Mouse (Mus musculus): ENCODE data around the gene Rasgrp2. TPM values are rescaled to one million over a fixed set of nuclear protein-coding genes. Genes with fewer than 3 reads are reported as not detected.

The Rasgrp2 gene
- polyA plus RNA-seq, 1 experiment from 2014 or later: 74.2 TPM

DNA sequence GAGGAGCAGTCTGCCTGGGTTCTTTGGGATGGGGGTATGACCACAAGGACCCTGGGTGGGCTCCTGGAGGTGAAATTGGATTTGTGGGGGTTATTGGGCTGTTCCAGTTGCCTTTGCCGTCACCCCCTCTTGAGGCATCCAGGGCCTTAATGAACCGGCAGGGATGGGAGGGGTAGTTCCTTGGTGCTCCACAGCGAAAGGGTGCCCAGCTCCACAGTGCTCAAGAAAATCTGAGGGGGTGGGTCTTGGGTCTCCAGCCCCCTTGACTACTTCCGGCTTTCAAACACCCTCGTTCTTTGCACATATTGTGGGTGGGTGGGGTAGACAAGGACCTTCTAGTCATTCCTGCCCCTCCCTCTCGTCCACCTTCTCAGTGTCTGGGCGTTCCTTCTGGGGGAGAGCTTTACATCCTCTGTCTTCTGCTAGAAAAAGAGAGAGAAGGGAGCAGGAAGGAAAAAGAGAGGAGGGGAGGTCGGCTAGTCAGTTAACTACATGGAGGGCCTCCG, 20.7 kb downstream of the Rasgrp2 start:
- H3K27me3 ChIP-seq (ENCODE audit: control insufficient read depth, insufficient read depth, low read length): peaks cover 34% of the 10 kb centered on the region
- H3K36me3 ChIP-seq (ENCODE audit: control insufficient read depth, insufficient read depth, low read length): no peaks in the 10 kb centered on the region

DNA sequence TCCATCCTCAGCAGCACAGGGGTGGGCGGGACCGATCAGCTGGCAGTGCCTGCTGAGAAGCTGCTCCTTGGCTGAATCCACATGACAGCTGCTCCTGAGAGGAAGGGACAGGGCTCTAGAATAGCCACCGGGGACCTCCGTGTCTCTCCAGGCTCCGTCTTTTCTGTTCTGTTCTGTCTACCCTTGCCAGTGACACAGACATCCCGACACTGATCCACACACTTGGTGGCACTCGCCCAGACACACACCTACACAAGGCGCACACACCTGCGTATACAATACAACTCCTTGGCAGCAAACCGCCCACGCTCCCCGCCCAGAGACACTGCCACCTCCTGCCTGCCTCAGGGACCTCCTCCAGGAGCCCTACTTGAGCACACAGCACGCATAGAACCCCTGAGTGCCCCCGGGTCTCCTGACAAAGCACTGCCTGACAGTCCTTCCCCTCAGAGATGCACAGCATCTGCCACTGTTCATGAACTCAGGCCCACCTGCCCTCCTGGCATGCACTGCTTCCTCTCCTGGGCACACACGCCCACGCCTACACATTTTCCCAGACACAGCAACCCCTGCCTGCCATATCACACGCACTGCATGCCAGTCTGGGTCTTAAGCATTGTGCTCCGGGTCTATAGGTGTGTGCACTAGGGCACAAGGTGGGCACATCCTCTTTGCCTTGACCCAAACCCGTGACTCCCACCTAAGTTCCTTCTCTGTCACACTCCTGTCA, 21.5 kb downstream of the Rasgrp2 start:
- Histone ChIP-seq H3K27me3 (ENCODE audit: control insufficient read depth, insufficient read depth, low read length) (peaks cover 39% of the 10 kb centered on the region), H3K4me3 (replicated peaks; ENCODE audit: low read length) (no peak overlapping the region), H3K36me3 (ENCODE audit: control insufficient read depth, insufficient read depth, low read length) (no peaks in the 10 kb centered on the region), H3K9ac (ENCODE audit: low read length) (no peak overlapping the region), H3K9me3 (replicated peaks; ENCODE audit: control insufficient read depth, low read length) (no peaks in the 10 kb centered on the region), H3K4me2 (ENCODE audit: low read depth, low read length) (no peak overlapping the region), H3K27ac (ENCODE audit: low read length) (no peak overlapping the region), H3K4me1 (ENCODE audit: control insufficient read depth, insufficient read depth, low read length) (peaks cover 7% of the 10 kb centered on the region; the same call in 1 of the 2 replicates)
- no peak for ATAC-seq (ENCODE audit: insufficient read depth, low FRiP score)
- WGBS: 50% methylated on average over 19 of the region's 19 CpGs

More for the DNA sequence above, 20.7 kb downstream of the Rasgrp2 start:
- no peak for ATAC-seq (ENCODE audit: insufficient read depth, low FRiP score)
- WGBS: 50% methylated on average over 9 of the region's 9 CpGs
- Histone ChIP-seq H3K4me2 (ENCODE audit: low read depth, low read length) (no peak overlapping the region), H3K4me3 (replicated peaks; ENCODE audit: low read length) (no peak overlapping the region), H3K27ac (ENCODE audit: low read length) (no peak overlapping the region), H3K9ac (ENCODE audit: low read length) (no peak overlapping the region), H3K9me3 (replicated peaks; ENCODE audit: control insufficient read depth, low read length) (no peaks in the 10 kb centered on the region), H3K4me1 (ENCODE audit: control insufficient read depth, insufficient read depth, low read length) (peaks cover 7% of the 10 kb centered on the region; the same call in 1 of the 2 replicates)

DNA sequence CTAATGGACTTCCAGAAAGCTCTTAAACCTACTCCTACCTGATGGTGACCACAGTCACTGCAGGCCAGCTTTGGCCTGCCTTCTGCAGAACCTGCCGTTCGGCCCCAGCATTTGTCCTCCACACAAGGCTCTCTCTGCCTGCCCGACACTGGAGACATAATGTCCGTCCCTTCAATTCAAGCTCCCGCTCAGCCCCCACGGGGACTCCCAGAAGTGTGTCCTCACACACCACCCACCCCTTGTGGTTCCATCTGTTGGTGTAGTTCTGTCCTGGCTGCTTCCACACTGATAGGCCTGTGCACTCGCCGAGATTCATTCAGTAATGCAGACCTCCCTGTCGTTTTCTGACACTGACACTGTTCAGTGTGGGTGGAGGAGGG, 22.1 kb downstream of the Rasgrp2 start:
- 72% methylated on average over 9 of the region's 9 CpGs for WGBS
- Histone ChIP-seq H3K27me3 (ENCODE audit: control insufficient read depth, insufficient read depth, low read length) (peaks cover 45% of the 10 kb centered on the region), H3K9ac (ENCODE audit: low read length) (no peak overlapping the region), H3K4me3 (replicated peaks; ENCODE audit: low read length) (no peak overlapping the region), H3K4me1 (ENCODE audit: control insufficient read depth, insufficient read depth, low read length) (peaks cover 7% of the 10 kb centered on the region; the same call in 1 of the 2 replicates), H3K27ac (ENCODE audit: low read length) (no peak overlapping the region), H3K9me3 (replicated peaks; ENCODE audit: control insufficient read depth, low read length) (no peaks in the 10 kb centered on the region), H3K36me3 (ENCODE audit: control insufficient read depth, insufficient read depth, low read length) (no peaks in the 10 kb centered on the region), H3K4me2 (ENCODE audit: low read depth, low read length) (no peak overlapping the region)
- ATAC-seq (ENCODE audit: insufficient read depth, low FRiP score): no peak

DNA sequence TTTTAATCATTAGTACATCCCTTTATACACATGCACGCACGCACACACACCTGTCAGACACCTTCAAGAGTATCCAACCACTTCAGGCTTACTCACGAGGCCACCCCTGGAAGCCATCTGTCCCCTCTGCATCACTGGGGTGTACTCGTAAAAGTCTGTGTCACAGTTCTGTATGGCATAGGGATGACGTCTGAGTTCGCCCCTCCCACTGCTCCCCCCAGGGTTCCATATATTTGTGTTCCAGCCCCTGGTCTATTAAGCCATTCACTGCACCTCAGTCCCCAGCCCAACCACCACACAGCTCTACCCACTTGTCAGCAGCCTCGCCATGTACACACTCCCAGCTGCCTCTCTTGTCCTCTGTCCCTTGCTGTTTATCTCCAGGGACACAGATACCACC, 22.9 kb downstream of the Rasgrp2 start:
- Histone ChIP-seq H3K27me3 (ENCODE audit: control insufficient read depth, insufficient read depth, low read length) (peaks cover 53% of the 10 kb centered on the region), H3K36me3 (ENCODE audit: control insufficient read depth, insufficient read depth, low read length) (no peaks in the 10 kb centered on the region), H3K4me1 (ENCODE audit: control insufficient read depth, insufficient read depth, low read length) (0 out of 2 replicates have a peak, but pooled peaks cover under 1% of the 10 kb centered on the region), H3K4me3 (replicated peaks; ENCODE audit: low read length) (no peak overlapping the region), H3K9ac (ENCODE audit: low read length) (no peak overlapping the region), H3K9me3 (replicated peaks; ENCODE audit: control insufficient read depth, low read length) (no peaks in the 10 kb centered on the region), H3K4me2 (ENCODE audit: low read depth, low read length) (no peak overlapping the region), H3K27ac (ENCODE audit: low read length) (no peak overlapping the region)
- no peak for ATAC-seq (ENCODE audit: insufficient read depth, low FRiP score)
- WGBS: 72% methylated on average over 7 of the region's 7 CpGs

DNA sequence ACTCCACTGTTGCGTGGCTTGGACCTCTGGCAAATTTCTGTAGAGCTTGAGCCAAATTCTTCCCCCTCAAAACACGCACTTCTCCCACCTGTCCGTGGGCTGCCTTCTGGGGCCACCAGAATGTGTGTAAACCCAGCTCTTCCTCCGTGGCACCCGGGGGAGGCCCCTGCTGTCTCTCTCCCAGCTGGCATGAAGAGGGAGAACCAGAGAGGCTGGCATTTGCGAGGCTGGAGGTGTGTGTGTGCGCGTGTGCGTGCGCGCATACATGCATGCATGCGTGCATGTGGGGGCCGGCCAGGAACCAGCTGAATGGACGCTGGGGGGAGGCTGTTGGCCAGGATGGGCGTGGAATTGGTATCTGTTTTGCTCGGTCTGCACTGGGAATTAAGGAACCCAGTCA, 24.1 kb downstream of the Rasgrp2 start:
- ATAC-seq (ENCODE audit: insufficient read depth, low FRiP score): no peak
- no peak overlapping the region for H3K4me2 ChIP-seq (ENCODE audit: low read depth, low read length)
- H3K4me1 ChIP-seq (ENCODE audit: control insufficient read depth, insufficient read depth, low read length): peaks cover 2% of the 10 kb centered on the region; the same call in 1 of the 2 replicates
- WGBS: 82% methylated on average over 16 of the region's 16 CpGs
- H3K9ac ChIP-seq (ENCODE audit: low read length): no peak overlapping the region
- H3K36me3 ChIP-seq (ENCODE audit: control insufficient read depth, insufficient read depth, low read length): no peaks in the 10 kb centered on the region
- H3K27ac ChIP-seq (ENCODE audit: low read length): no peak overlapping the region
- peaks cover 65% of the 10 kb centered on the region for H3K27me3 ChIP-seq (ENCODE audit: control insufficient read depth, insufficient read depth, low read length)
- no peak overlapping the region for H3K4me3 ChIP-seq (replicated peaks; ENCODE audit: low read length)
- H3K9me3 ChIP-seq (replicated peaks; ENCODE audit: control insufficient read depth, low read length): no peaks in the 10 kb centered on the region

DNA sequence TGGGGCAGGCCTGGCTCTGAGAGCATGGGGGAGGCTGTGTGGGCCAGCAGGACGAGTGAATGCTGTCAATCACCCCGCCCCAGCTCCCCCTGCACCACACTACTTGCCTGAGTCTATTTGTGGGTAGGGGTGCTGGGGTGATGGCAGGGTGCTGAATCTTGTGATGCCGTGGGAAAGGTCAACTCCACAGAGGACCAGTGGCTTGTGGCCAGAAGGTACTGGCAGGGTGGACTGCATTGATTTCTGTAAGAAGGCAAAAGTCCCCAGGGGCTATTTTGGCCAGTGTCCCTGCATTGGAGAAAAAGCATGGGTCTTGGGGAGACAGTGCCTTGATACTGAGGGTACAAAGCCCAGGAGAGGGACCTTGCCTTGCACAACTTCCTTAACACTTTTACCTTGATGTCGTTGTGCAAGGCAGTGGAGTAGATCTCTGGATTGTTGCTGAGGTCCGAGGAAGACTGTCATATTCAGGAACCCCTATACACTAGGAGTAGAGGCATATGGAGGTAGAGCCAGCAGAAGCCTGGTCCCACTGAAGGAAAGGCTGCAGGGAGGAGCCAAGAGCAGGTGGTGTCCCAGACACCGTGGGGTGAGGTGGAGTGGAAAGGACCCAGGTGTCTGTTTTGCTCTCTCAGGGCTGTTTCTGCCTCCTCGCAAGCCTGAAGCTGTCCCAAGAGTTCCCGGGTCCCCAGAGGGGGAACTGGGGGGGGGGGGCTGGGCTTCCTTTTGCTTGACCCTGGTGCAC, 25.2 kb downstream of the Rasgrp2 start:
- H3K9me3 ChIP-seq (replicated peaks; ENCODE audit: control insufficient read depth, low read length): no peaks in the 10 kb centered on the region
- H3K4me3 ChIP-seq (replicated peaks; ENCODE audit: low read length): no peak overlapping the region
- ATAC-seq (ENCODE audit: insufficient read depth, low FRiP score): no peak
- no peaks in the 10 kb centered on the region for H3K36me3 ChIP-seq (ENCODE audit: control insufficient read depth, insufficient read depth, low read length)
- 64% methylated on average over 8 of the region's 8 CpGs for WGBS
- H3K4me1 ChIP-seq (ENCODE audit: control insufficient read depth, insufficient read depth, low read length): peaks cover 9% of the 10 kb centered on the region
- H3K27ac ChIP-seq (ENCODE audit: low read length): no peak overlapping the region
- H3K9ac ChIP-seq (ENCODE audit: low read length): no peak overlapping the region
- peaks cover 68% of the 10 kb centered on the region for H3K27me3 ChIP-seq (ENCODE audit: control insufficient read depth, insufficient read depth, low read length)
- no peak overlapping the region for H3K4me2 ChIP-seq (ENCODE audit: low read depth, low read length)

DNA sequence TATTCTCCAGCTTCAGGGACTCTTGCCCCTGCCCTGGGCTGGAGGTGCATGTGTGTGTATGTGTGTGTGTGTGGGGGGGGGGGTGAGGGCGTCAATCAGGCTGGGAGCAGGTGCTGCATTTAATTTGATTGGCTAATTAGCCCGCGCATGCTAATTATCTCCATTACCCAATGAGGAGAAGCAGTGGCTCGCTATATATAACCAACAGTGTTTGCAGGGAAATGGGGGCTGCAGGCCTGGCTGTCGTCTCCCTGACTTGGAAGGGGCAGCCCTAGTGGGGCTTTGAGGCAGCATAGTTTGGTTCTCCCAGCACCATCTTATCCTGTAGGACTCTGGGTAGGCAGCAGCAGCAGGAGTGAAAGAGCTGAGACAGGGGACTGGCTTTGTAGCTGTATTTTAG, 26.5 kb downstream of the Rasgrp2 start:
- Histone ChIP-seq H3K9ac (ENCODE audit: low read length) (no peak overlapping the region), H3K36me3 (ENCODE audit: control insufficient read depth, insufficient read depth, low read length) (no peaks in the 10 kb centered on the region), H3K9me3 (replicated peaks; ENCODE audit: control insufficient read depth, low read length) (no peaks in the 10 kb centered on the region), H3K27me3 (ENCODE audit: control insufficient read depth, insufficient read depth, low read length) (peaks cover 68% of the 10 kb centered on the region), H3K4me1 (ENCODE audit: control insufficient read depth, insufficient read depth, low read length) (peaks cover 9% of the 10 kb centered on the region), H3K27ac (ENCODE audit: low read length) (no peak overlapping the region), H3K4me3 (replicated peaks; ENCODE audit: low read length) (no peak overlapping the region), H3K4me2 (ENCODE audit: low read depth, low read length) (no peak overlapping the region)
- WGBS: 56% methylated on average over 5 of the region's 5 CpGs
- no peak for ATAC-seq (ENCODE audit: insufficient read depth, low FRiP score)

DNA sequence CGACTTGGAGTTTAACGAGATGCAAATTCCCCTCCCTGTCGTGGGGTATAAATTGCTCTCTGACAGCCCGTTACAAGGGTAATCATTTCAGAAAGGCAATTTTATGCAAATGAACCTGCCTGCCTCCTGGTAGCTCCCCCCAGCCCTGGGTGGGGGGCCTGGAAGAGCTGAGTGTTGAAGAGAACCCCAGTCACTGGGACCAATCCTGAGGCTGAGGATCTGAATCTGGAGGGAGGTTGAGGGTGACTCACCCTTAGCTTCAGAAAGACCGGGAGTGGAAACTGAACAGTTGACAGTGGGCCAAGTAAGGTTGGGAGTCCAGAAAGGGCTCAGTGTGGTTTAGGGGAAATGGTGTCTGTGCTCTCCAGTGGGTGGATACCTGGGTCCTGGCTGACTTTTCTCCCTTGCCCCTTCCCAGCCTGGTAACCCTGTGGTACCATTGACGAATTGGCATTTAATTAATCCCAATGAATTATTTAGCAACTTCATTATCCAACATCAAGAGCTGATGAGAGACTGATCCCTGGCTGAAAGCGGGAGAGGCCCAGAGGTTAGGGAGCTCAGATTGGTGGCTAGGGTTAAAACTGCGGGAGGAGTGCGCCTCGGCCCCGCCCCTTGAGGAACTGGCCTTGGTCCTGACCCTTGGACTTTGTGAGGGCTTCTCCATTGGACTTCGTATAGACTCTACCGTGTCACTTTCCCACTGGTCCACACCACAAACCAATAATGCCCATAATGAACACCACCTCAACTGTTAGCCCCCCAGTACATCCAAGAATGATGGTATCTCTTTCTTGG, 27.8 kb downstream of the Rasgrp2 start:
- Histone ChIP-seq H3K9ac (ENCODE audit: low read length) (no peak overlapping the region), H3K27me3 (ENCODE audit: control insufficient read depth, insufficient read depth, low read length) (peaks cover 65% of the 10 kb centered on the region), H3K4me3 (replicated peaks; ENCODE audit: low read length) (no peak overlapping the region), H3K27ac (ENCODE audit: low read length) (no peak overlapping the region), H3K36me3 (ENCODE audit: control insufficient read depth, insufficient read depth, low read length) (no peaks in the 10 kb centered on the region), H3K4me2 (ENCODE audit: low read depth, low read length) (no peak overlapping the region), H3K9me3 (replicated peaks; ENCODE audit: control insufficient read depth, low read length) (no peaks in the 10 kb centered on the region), H3K4me1 (ENCODE audit: control insufficient read depth, insufficient read depth, low read length) (peaks cover 9% of the 10 kb centered on the region)
- ATAC-seq (ENCODE audit: insufficient read depth, low FRiP score): no peak; the same call in 1 of the 2 replicates
- WGBS: 20% methylated on average over 13 of the region's 13 CpGs

Measured in stomach, embryonic 16.5 days (tissue).